Mouse (Mus musculus): ENCODE measurements around the gene Scel. TPM values are rescaled to one million over a fixed set of nuclear protein-coding genes. Genes with fewer than 3 reads are reported as not detected.

The Scel gene
- polyA plus RNA-seq, 1 experiment from 2014 or later: 0.91 TPM

GRCm38 (mm10) chr14:103531722-103532341, 18.7 kb downstream of the Scel start:
- no peak overlapping the region for H3K4me2 ChIP-seq (ENCODE audit: low read depth, low read length, severe bottlenecking)
- no peaks in the 10 kb centered on the region for H3K9me3 ChIP-seq (ENCODE audit: control insufficient read depth, low read length)
- peaks cover 5% of the 10 kb centered on the region; the same call in 1 of the 2 replicates for H3K4me1 ChIP-seq (replicated peaks; ENCODE audit: control insufficient read depth, insufficient read depth, low read length)
- ATAC-seq (replicated peaks; ENCODE audit: low FRiP score) (no peak), DNase-seq (ENCODE audit: low spot score) (no peak)
- 92% methylated on average over 11 of the region's 11 CpGs for WGBS
- H3K4me3 ChIP-seq (ENCODE audit: low read depth, low read length): no peak overlapping the region
- H3K27ac ChIP-seq (ENCODE audit: low read depth, low read length): no peak overlapping the region
- no peaks in the 10 kb centered on the region for H3K27me3 ChIP-seq (ENCODE audit: control insufficient read depth, insufficient read depth, low read length)
- H3K9ac ChIP-seq (ENCODE audit: low read length): no peak overlapping the region
- H3K36me3 ChIP-seq (ENCODE audit: control insufficient read depth, insufficient read depth, low read length): no peaks in the 10 kb centered on the region

GRCm38 (mm10) chr14:103535511-103536024, 22.4 kb downstream of the Scel start:
- H3K36me3 ChIP-seq (ENCODE audit: control insufficient read depth, insufficient read depth, low read length): no peaks in the 10 kb centered on the region
- DNase-seq (ENCODE audit: low spot score) (no peak), ATAC-seq (replicated peaks; ENCODE audit: low FRiP score) (no peak)
- H3K9me3 ChIP-seq (ENCODE audit: control insufficient read depth, low read length): no peaks in the 10 kb centered on the region
- no peaks in the 10 kb centered on the region for H3K4me1 ChIP-seq (replicated peaks; ENCODE audit: control insufficient read depth, insufficient read depth, low read length)
- 88% methylated on average over 8 of the region's 8 CpGs for WGBS
- H3K4me2 ChIP-seq (ENCODE audit: low read depth, low read length, severe bottlenecking): no peak overlapping the region
- no peak overlapping the region for H3K4me3 ChIP-seq (ENCODE audit: low read depth, low read length)
- no peak overlapping the region for H3K9ac ChIP-seq (ENCODE audit: low read length)
- H3K27ac ChIP-seq (ENCODE audit: low read depth, low read length): no peak overlapping the region
- no peaks in the 10 kb centered on the region for H3K27me3 ChIP-seq (ENCODE audit: control insufficient read depth, insufficient read depth, low read length)

GRCm38 (mm10) chr14:103536334-103536733, 23.2 kb downstream of the Scel start:
- Histone ChIP-seq H3K36me3 (ENCODE audit: control insufficient read depth, insufficient read depth, low read length) (no peaks in the 10 kb centered on the region), H3K9me3 (ENCODE audit: control insufficient read depth, low read length) (no peaks in the 10 kb centered on the region), H3K4me3 (ENCODE audit: low read depth, low read length) (no peak overlapping the region), H3K27me3 (ENCODE audit: control insufficient read depth, insufficient read depth, low read length) (no peaks in the 10 kb centered on the region), H3K4me2 (ENCODE audit: low read depth, low read length, severe bottlenecking) (no peak overlapping the region), H3K27ac (ENCODE audit: low read depth, low read length) (no peak overlapping the region), H3K9ac (ENCODE audit: low read length) (no peak overlapping the region), H3K4me1 (replicated peaks; ENCODE audit: control insufficient read depth, insufficient read depth, low read length) (no peaks in the 10 kb centered on the region)
- ATAC-seq (replicated peaks; ENCODE audit: low FRiP score) (no peak), DNase-seq (ENCODE audit: low spot score) (no peak)
- WGBS: 43% methylated on average over 10 of the region's 10 CpGs

GRCm38 (mm10) chr14:103537355-103538056, 24.4 kb downstream of the Scel start:
- DNase-seq (ENCODE audit: low spot score) (peak; percentile 62), ATAC-seq (replicated peaks; ENCODE audit: low FRiP score) (peak; percentile 65)
- Histone ChIP-seq H3K9ac (ENCODE audit: low read length) (no peak overlapping the region), H3K27me3 (ENCODE audit: control insufficient read depth, insufficient read depth, low read length) (no peaks in the 10 kb centered on the region), H3K4me2 (ENCODE audit: low read depth, low read length, severe bottlenecking) (no peak overlapping the region), H3K27ac (ENCODE audit: low read depth, low read length) (no peak overlapping the region), H3K4me1 (replicated peaks; ENCODE audit: control insufficient read depth, insufficient read depth, low read length) (no peaks in the 10 kb centered on the region), H3K9me3 (ENCODE audit: control insufficient read depth, low read length) (no peaks in the 10 kb centered on the region), H3K4me3 (ENCODE audit: low read depth, low read length) (no peak overlapping the region), H3K36me3 (ENCODE audit: control insufficient read depth, insufficient read depth, low read length) (no peaks in the 10 kb centered on the region)
- WGBS: 16% methylated on average over 13 of the region's 13 CpGs

GRCm38 (mm10) chr14:103539796-103540195, 26.7 kb downstream of the Scel start:
- Histone ChIP-seq H3K9me3 (ENCODE audit: control insufficient read depth, low read length) (no peaks in the 10 kb centered on the region), H3K36me3 (ENCODE audit: control insufficient read depth, insufficient read depth, low read length) (no peaks in the 10 kb centered on the region), H3K4me2 (ENCODE audit: low read depth, low read length, severe bottlenecking) (no peak overlapping the region), H3K9ac (ENCODE audit: low read length) (no peak overlapping the region), H3K4me3 (ENCODE audit: low read depth, low read length) (no peak overlapping the region), H3K27me3 (ENCODE audit: control insufficient read depth, insufficient read depth, low read length) (no peaks in the 10 kb centered on the region), H3K4me1 (replicated peaks; ENCODE audit: control insufficient read depth, insufficient read depth, low read length) (no peaks in the 10 kb centered on the region), H3K27ac (ENCODE audit: low read depth, low read length) (no peak overlapping the region)
- no peak for DNase-seq (ENCODE audit: low spot score)
- 51% methylated on average over 4 of the region's 4 CpGs for WGBS
- no peak for ATAC-seq (replicated peaks; ENCODE audit: low FRiP score)

GRCm38 (mm10) chr14:103541679-103542078, 28.5 kb downstream of the Scel start:
- Histone ChIP-seq H3K4me2 (ENCODE audit: low read depth, low read length, severe bottlenecking) (no peak overlapping the region), H3K27ac (ENCODE audit: low read depth, low read length) (no peak overlapping the region), H3K9me3 (ENCODE audit: control insufficient read depth, low read length) (no peaks in the 10 kb centered on the region), H3K4me3 (ENCODE audit: low read depth, low read length) (no peak overlapping the region), H3K4me1 (replicated peaks; ENCODE audit: control insufficient read depth, insufficient read depth, low read length) (no peaks in the 10 kb centered on the region), H3K9ac (ENCODE audit: low read length) (no peak overlapping the region), H3K36me3 (ENCODE audit: control insufficient read depth, insufficient read depth, low read length) (no peaks in the 10 kb centered on the region), H3K27me3 (ENCODE audit: control insufficient read depth, insufficient read depth, low read length) (no peaks in the 10 kb centered on the region)
- no peak for DNase-seq (ENCODE audit: low spot score)
- peak; percentile 47 for ATAC-seq (replicated peaks; ENCODE audit: low FRiP score)
- WGBS: 68% methylated on average over 5 of the region's 5 CpGs

- DNase-seq (ENCODE audit: low spot score) (no peak), ATAC-seq (replicated peaks; ENCODE audit: low FRiP score) (no peak; the same call in 1 of the 2 replicates)
- Histone ChIP-seq H3K27ac (ENCODE audit: low read depth, low read length) (no peak overlapping the region), H3K4me3 (ENCODE audit: low read depth, low read length) (no peak overlapping the region), H3K9me3 (ENCODE audit: control insufficient read depth, low read length) (no peaks in the 10 kb centered on the region), H3K4me2 (ENCODE audit: low read depth, low read length, severe bottlenecking) (no peak overlapping the region), H3K36me3 (ENCODE audit: control insufficient read depth, insufficient read depth, low read length) (no peaks in the 10 kb centered on the region), H3K27me3 (ENCODE audit: control insufficient read depth, insufficient read depth, low read length) (no peaks in the 10 kb centered on the region), H3K9ac (ENCODE audit: low read length) (no peak overlapping the region), H3K4me1 (replicated peaks; ENCODE audit: control insufficient read depth, insufficient read depth, low read length) (no peaks in the 10 kb centered on the region)
- WGBS: 71% methylated on average over 4 of the region's 4 CpGs
Measured at GRCm38 (mm10) chr14:103543304-103544079, 30.4 kb downstream of the Scel start.

- no peak for ATAC-seq (replicated peaks; ENCODE audit: low FRiP score)
- no peaks in the 10 kb centered on the region for H3K27me3 ChIP-seq (ENCODE audit: control insufficient read depth, insufficient read depth, low read length)
- no peaks in the 10 kb centered on the region for H3K4me1 ChIP-seq (replicated peaks; ENCODE audit: control insufficient read depth, insufficient read depth, low read length)
- no peak overlapping the region for H3K27ac ChIP-seq (ENCODE audit: low read depth, low read length)
- H3K9me3 ChIP-seq (ENCODE audit: control insufficient read depth, low read length): no peaks in the 10 kb centered on the region
- 85% methylated on average over 8 of the region's 8 CpGs for WGBS
- no peaks in the 10 kb centered on the region for H3K36me3 ChIP-seq (ENCODE audit: control insufficient read depth, insufficient read depth, low read length)
- H3K4me2 ChIP-seq (ENCODE audit: low read depth, low read length, severe bottlenecking): no peak overlapping the region
- DNase-seq (ENCODE audit: low spot score): no peak
- H3K4me3 ChIP-seq (ENCODE audit: low read depth, low read length): no peak overlapping the region
- no peak overlapping the region for H3K9ac ChIP-seq (ENCODE audit: low read length)
Measured at GRCm38 (mm10) chr14:103545734-103546133, 32.6 kb downstream of the Scel start.

All from forebrain, embryonic 11.5 days (tissue).